Mouse (Mus musculus) intestine, postnatal 0 days (tissue): ENCODE data around the gene Ifitm7. TPM values are rescaled to one million over a fixed set of nuclear protein-coding genes. Genes with fewer than 3 reads are reported as not detected.

Source experiments
- ATAC-seq: fragments of 200-750 bp; cut with Nextera tagmentation; 2 replicates; pipeline ENCODE4 v1.8.0; 2017; ENCODE audit warnings: mild to moderate bottlenecking, moderate TSS enrichment, moderate library complexity
- H3K27ac ChIP-seq: fragments of 300-500 bp; sonication (generic); 2 replicates; pipeline ENCODE4 v1.5.1; 2014; ENCODE audit warnings: mild to moderate bottlenecking, low read depth, low read length, moderate library complexity
- H3K27me3 ChIP-seq: fragments of 300-500 bp; sonication (generic); replicated peaks from 2 replicates; pipeline ENCODE4 v1.6.1; 2014; ENCODE audit warnings: low read length, mixed read lengths; ENCODE audit not compliant: control insufficient read depth, insufficient read depth
- H3K36me3 ChIP-seq: fragments of 300-500 bp; sonication (generic); 2 replicates; pipeline ENCODE4 v1.6.1; 2014; ENCODE audit warnings: mild to moderate bottlenecking, moderate library complexity; ENCODE audit not compliant: control insufficient read depth, insufficient read depth
- H3K4me1 ChIP-seq: fragments of 300-500 bp; sonication (generic); replicated peaks from 2 replicates; pipeline ENCODE4 v1.6.1; 2014; ENCODE audit warnings: antibody characterized with exemption, low read length, mixed read lengths; ENCODE audit not compliant: control insufficient read depth, insufficient read depth
- H3K4me2 ChIP-seq: fragments of 300-500 bp; sonication (generic); replicated peaks from 2 replicates; pipeline ENCODE4 v1.6.1; 2014; ENCODE audit warnings: low read depth, mild to moderate bottlenecking, moderate library complexity
- H3K4me3 ChIP-seq: fragments of 300-500 bp; sonication (generic); 2 replicates; pipeline ENCODE4 v1.5.1; 2014; ENCODE audit warnings: low read depth, low read length
- H3K9ac ChIP-seq: fragments of 300-500 bp; sonication (generic); 2 replicates; pipeline ENCODE4 v1.6.1; 2014; ENCODE audit warnings: mild to moderate bottlenecking, low read depth, low read length
- H3K9me3 ChIP-seq: fragments of 300-500 bp; sonication (generic); 2 replicates; pipeline ENCODE4 v1.6.1; 2016; ENCODE audit warnings: mixed run types; ENCODE audit not compliant: control insufficient read depth
- CTCF ChIP-seq: sonication (generic); IDR thresholded peaks from 2 replicates; pipeline ENCODE4 v1.5.1; 2016; ENCODE audit warnings: low read depth, mild to moderate bottlenecking, control low read depth, antibody characterized with exemption, moderate library complexity
- WGBS: fragments of 180-500 bp; shearing (Covaris S2); extraction: QIAGEN DNeasy Blood & Tissue Kit; methylation state at CpG from one replicate; pipeline ENCODE4 v1.1.7; 2014; 5-methylcytosine and 5-hydroxymethylcytosine counted together
- polyA plus RNA-seq: library from polyadenylated mRNA; unstranded; fragments of >200 nt; fragmentation: Nextera tagmentation; extraction: Ambion mirVana; gene quantifications from 2 replicates; pipeline ENCODE4 v1.2.1, GENCODE M21; 2015

The Ifitm7 gene
- polyA plus RNA-seq, 1 experiment from 2014 or later = not detected

GRCm38 (mm10) chr16:14004170-14004569 is 17.5 kb upstream of the Ifitm7 start:
- Histone ChIP-seq H3K36me3 (no peaks in the 10 kb centered on the region), H3K4me3 (no peak overlapping the region), H3K4me2 (0 out of 2 replicates have a peak overlapping the region, but pooled peaks have one; percentile 21), H3K9me3 (no peaks in the 10 kb centered on the region), H3K27ac (no peak overlapping the region), H3K27me3 (no peaks in the 10 kb centered on the region), H3K9ac (no peak overlapping the region), H3K4me1 (no peaks in the 10 kb centered on the region)
- peak; percentile 85 for ATAC-seq
- WGBS = 13% methylated on average over 3 of the region's 3 CpGs
- TF ChIP-seq CTCF = peak; percentile 80

- no peaks in the 10 kb centered on the region for H3K9me3 ChIP-seq
- no peak overlapping the region for H3K9ac ChIP-seq
- no peaks in the 10 kb centered on the region for H3K36me3 ChIP-seq
- no peak for TF ChIP-seq CTCF
- H3K27me3 ChIP-seq = no peaks in the 10 kb centered on the region
- no peak overlapping the region for H3K4me3 ChIP-seq
- H3K4me2 ChIP-seq = no peak overlapping the region
- 0 out of 2 replicates have a peak, but pooled peaks have one; percentile 6 for ATAC-seq
- H3K27ac ChIP-seq = no peak overlapping the region
- no peaks in the 10 kb centered on the region for H3K4me1 ChIP-seq
- WGBS = 50% methylated on average over 8 of the region's 8 CpGs
Observed at GRCm38 (mm10) chr16:14003386-14004130, 16.9 kb upstream of the Ifitm7 start.

GRCm38 (mm10) chr16:13994502-13994901 is 7.8 kb upstream of the Ifitm7 start:
- no peak for ATAC-seq
- H3K27me3 ChIP-seq = no peaks in the 10 kb centered on the region
- 71% methylated on average over 1 of the region's 1 CpGs for WGBS
- H3K4me3 ChIP-seq = no peak overlapping the region
- H3K4me1 ChIP-seq = no peaks in the 10 kb centered on the region
- H3K9ac ChIP-seq = no peak overlapping the region
- no peak overlapping the region for H3K27ac ChIP-seq
- TF ChIP-seq CTCF = no peak
- H3K9me3 ChIP-seq = no peaks in the 10 kb centered on the region
- no peak overlapping the region for H3K4me2 ChIP-seq
- no peaks in the 10 kb centered on the region for H3K36me3 ChIP-seq

GRCm38 (mm10) chr16:13994076-13994475 is 7.4 kb upstream of the Ifitm7 start:
- Histone ChIP-seq H3K27ac (no peak overlapping the region), H3K4me3 (no peak overlapping the region), H3K4me2 (no peak overlapping the region), H3K9me3 (no peaks in the 10 kb centered on the region), H3K27me3 (no peaks in the 10 kb centered on the region), H3K36me3 (no peaks in the 10 kb centered on the region), H3K9ac (no peak overlapping the region), H3K4me1 (no peaks in the 10 kb centered on the region)
- TF ChIP-seq CTCF = no peak
- ATAC-seq = no peak
- WGBS = 95% methylated on average over 1 of the region's 1 CpGs

GRCm38 (mm10) chr16:13992518-13993248 is 6.0 kb upstream of the Ifitm7 start:
- Histone ChIP-seq H3K27me3 (no peaks in the 10 kb centered on the region), H3K36me3 (no peaks in the 10 kb centered on the region), H3K4me3 (no peak overlapping the region), H3K9ac (no peak overlapping the region), H3K4me1 (no peaks in the 10 kb centered on the region), H3K9me3 (no peaks in the 10 kb centered on the region), H3K4me2 (no peak overlapping the region), H3K27ac (no peak overlapping the region)
- WGBS = 78% methylated on average over 11 of the region's 11 CpGs
- ATAC-seq = no peak
- TF ChIP-seq CTCF = no peak

- Histone ChIP-seq H3K4me1 (no peaks in the 10 kb centered on the region), H3K36me3 (no peaks in the 10 kb centered on the region), H3K4me3 (peak overlapping the region; percentile 39), H3K27me3 (no peaks in the 10 kb centered on the region), H3K27ac (no peak overlapping the region), H3K9me3 (no peaks in the 10 kb centered on the region), H3K9ac (no peak overlapping the region), H3K4me2 (peak overlapping the region; percentile 72)
- no peak for TF ChIP-seq CTCF
- 70% methylated on average over 3 of the region's 3 CpGs for WGBS
- no peak for ATAC-seq
Observed at GRCm38 (mm10) chr16:13986197-13986573, 503 bp downstream of the Ifitm7 start.
